Mouse (Mus musculus): ENCODE results near the gene Zp2. TPM values are rescaled to one million over a fixed set of nuclear protein-coding genes. Genes with fewer than 3 reads are reported as not detected.

The Zp2 gene
- polyA plus RNA-seq (2014; fragmentation: Nextera tagmentation; extraction: Ambion mirVana): not detected in 2 replicates

GRCm38 (mm10) chr7:120145191-120145590 is at the start of gene Zp2:
TSS of gene Zp2 (minus strand) at chr7:120145291.
- Histone ChIP-seq H3K4me1 (ENCODE audit: control insufficient read depth, insufficient read depth, low read length) (no peaks in the 10 kb centered on the region), H3K27me3 (ENCODE audit: control insufficient read depth, insufficient read depth, low read length) (no peaks in the 10 kb centered on the region), H3K9me3 (ENCODE audit: control insufficient read depth, low read length) (no peaks in the 10 kb centered on the region), H3K4me2 (ENCODE audit: low read depth, severe bottlenecking) (no peak within 1 kb of the TSS), H3K36me3 (ENCODE audit: control insufficient read depth, insufficient read depth, low read length) (no peaks in the 10 kb centered on the region), H3K27ac (replicated peaks; ENCODE audit: low read depth, low read length) (no peak within 1 kb of the TSS), H3K4me3 (ENCODE audit: low read depth, low read length) (no peak within 1 kb of the TSS), H3K9ac (ENCODE audit: low read length) (no peak within 1 kb of the TSS)
- ATAC-seq (ENCODE audit: insufficient number of reproducible peaks, low FRiP score, low TSS enrichment, low read depth) (no peak), DNase-seq (ENCODE audit: low spot score) (no peak)
- 73% methylated on average over 9 of the region's 9 CpGs for WGBS

DNA sequence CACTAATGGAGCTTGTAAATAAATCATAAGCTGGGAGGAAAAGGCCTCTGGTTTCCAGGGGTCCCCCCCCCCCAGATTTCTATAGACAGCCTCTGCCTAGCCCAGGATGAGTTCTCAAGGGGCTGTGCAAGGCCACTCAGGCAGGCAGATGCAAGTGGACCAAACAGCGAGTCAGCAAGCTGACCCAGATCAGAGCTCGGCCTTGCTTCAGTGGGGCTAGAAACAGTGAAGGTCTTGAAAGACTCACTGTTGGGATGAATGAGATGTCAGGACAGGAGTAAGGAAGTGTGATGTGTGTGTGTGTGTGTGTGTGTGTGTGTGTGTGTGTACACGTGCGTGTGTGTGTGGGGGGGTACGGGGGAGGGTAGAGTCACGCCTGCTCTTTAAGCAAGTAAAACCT is 47.7 kb upstream of the Zp2 start:
- WGBS: 89% methylated on average over 6 of the region's 6 CpGs
- no peaks in the 10 kb centered on the region for H3K27me3 ChIP-seq (ENCODE audit: control insufficient read depth, insufficient read depth, low read length)
- H3K4me3 ChIP-seq (ENCODE audit: low read depth, low read length): no peak overlapping the region
- no peak overlapping the region for H3K4me2 ChIP-seq (ENCODE audit: low read depth, severe bottlenecking)
- no peak overlapping the region for H3K27ac ChIP-seq (replicated peaks; ENCODE audit: low read depth, low read length)
- no peaks in the 10 kb centered on the region for H3K4me1 ChIP-seq (ENCODE audit: control insufficient read depth, insufficient read depth, low read length)
- no peak for DNase-seq (ENCODE audit: low spot score)
- no peak for ATAC-seq (ENCODE audit: insufficient number of reproducible peaks, low FRiP score, low TSS enrichment, low read depth)
- no peaks in the 10 kb centered on the region for H3K9me3 ChIP-seq (ENCODE audit: control insufficient read depth, low read length)
- H3K9ac ChIP-seq (ENCODE audit: low read length): no peak overlapping the region
- H3K36me3 ChIP-seq (ENCODE audit: control insufficient read depth, insufficient read depth, low read length): no peaks in the 10 kb centered on the region

DNA sequence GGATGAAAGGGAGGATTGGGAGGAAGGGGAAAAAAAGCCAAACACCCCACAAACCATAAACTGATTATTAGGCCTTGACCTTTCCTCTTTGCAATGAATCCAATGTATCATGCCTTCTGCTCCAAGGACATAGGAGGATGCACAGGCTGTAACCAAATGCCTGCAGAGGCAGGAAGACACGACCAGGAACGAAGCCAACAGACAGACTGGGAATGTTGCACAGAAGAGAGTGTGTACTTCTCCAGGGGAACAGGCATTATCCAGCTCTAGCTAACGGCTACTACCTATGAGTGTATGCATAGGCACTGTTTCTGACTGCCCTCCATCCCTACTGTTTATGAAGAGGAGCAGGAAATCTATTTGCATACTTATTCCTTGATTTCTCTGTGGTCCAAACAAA is 47.1 kb upstream of the Zp2 start:
- Histone ChIP-seq H3K36me3 (ENCODE audit: control insufficient read depth, insufficient read depth, low read length) (no peaks in the 10 kb centered on the region), H3K9me3 (ENCODE audit: control insufficient read depth, low read length) (no peaks in the 10 kb centered on the region), H3K4me3 (ENCODE audit: low read depth, low read length) (no peak overlapping the region), H3K9ac (ENCODE audit: low read length) (no peak overlapping the region), H3K4me2 (ENCODE audit: low read depth, severe bottlenecking) (no peak overlapping the region), H3K27ac (replicated peaks; ENCODE audit: low read depth, low read length) (no peak overlapping the region), H3K4me1 (ENCODE audit: control insufficient read depth, insufficient read depth, low read length) (no peaks in the 10 kb centered on the region), H3K27me3 (ENCODE audit: control insufficient read depth, insufficient read depth, low read length) (no peaks in the 10 kb centered on the region)
- 58% methylated on average over 3 of the region's 3 CpGs for WGBS
- ATAC-seq (ENCODE audit: insufficient number of reproducible peaks, low FRiP score, low TSS enrichment, low read depth): no peak
- no peak for DNase-seq (ENCODE audit: low spot score)

DNA sequence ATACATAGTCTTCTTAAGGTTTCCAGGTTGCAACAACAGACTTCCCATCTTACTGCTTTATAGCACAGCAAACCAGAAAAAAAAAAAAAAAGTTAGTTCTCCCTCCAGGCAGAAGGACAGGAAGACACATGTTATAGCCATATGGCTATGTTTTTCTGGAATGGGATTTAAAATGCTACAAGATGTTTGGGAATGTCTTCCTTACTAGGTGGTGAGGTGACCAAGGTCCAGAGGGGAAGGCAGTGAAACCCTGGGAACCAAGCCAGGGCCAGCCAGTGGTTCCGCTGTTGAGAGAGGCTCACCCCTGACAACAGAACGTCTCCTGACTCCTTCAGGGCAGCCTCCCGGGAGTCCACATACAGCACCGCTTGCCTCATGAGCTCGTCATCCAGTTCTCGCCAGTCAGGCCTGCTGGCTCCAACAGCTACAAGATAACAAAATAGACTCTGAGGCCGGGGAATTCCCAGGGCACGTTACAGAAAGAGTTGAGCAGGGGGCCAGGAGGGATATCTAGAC is 45.1 kb upstream of the Zp2 start:
- no peak overlapping the region for H3K9ac ChIP-seq (ENCODE audit: low read length)
- H3K9me3 ChIP-seq (ENCODE audit: control insufficient read depth, low read length): no peaks in the 10 kb centered on the region
- H3K4me3 ChIP-seq (ENCODE audit: low read depth, low read length): no peak overlapping the region
- no peaks in the 10 kb centered on the region for H3K36me3 ChIP-seq (ENCODE audit: control insufficient read depth, insufficient read depth, low read length)
- H3K27ac ChIP-seq (replicated peaks; ENCODE audit: low read depth, low read length): no peak overlapping the region
- no peaks in the 10 kb centered on the region for H3K4me1 ChIP-seq (ENCODE audit: control insufficient read depth, insufficient read depth, low read length)
- no peak overlapping the region for H3K4me2 ChIP-seq (ENCODE audit: low read depth, severe bottlenecking)
- no peak for ATAC-seq (ENCODE audit: insufficient number of reproducible peaks, low FRiP score, low TSS enrichment, low read depth)
- DNase-seq (ENCODE audit: low spot score): no peak
- H3K27me3 ChIP-seq (ENCODE audit: control insufficient read depth, insufficient read depth, low read length): no peaks in the 10 kb centered on the region
- 71% methylated on average over 8 of the region's 8 CpGs for WGBS

DNA sequence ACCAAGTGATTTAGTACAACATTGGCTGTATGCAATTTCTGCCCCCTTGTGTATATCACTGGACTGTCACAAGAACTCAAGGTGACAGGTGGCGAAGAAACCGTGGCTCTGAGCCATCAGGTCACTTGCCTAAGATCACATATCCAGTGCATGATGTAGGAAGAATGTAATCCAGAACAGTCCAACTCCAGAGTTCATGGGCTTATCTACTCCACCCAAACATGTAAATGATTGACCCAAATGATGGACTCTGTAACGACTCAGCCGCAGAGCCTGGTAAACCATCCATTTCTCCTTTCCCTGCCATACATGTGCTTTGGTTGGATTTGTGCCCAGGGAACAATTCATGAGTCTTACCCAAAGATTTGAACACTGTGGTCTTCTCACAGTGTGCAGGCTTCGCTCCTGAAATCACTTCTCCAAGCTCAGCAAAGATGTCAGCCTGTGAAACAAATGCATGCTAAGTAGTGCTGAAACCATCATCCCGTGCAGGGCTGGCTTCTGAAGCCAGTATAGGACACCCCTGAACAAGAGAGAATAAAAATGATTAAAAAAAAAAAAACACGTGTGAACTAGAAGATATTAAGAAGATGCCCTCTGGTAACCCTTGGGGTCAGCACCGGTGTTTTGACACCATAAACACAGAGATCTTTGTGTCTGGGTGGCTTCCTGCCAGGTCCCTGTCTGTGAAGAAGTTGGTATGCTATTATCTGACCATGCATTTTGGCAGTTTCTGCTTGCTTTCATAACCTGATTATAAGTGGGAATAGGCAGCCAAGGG is 44.5 kb upstream of the Zp2 start:
- no peaks in the 10 kb centered on the region for H3K9me3 ChIP-seq (ENCODE audit: control insufficient read depth, low read length)
- no peak overlapping the region for H3K4me2 ChIP-seq (ENCODE audit: low read depth, severe bottlenecking)
- H3K36me3 ChIP-seq (ENCODE audit: control insufficient read depth, insufficient read depth, low read length): no peaks in the 10 kb centered on the region
- DNase-seq (ENCODE audit: low spot score) (no peak), ATAC-seq (ENCODE audit: insufficient number of reproducible peaks, low FRiP score, low TSS enrichment, low read depth) (no peak)
- no peak overlapping the region for H3K9ac ChIP-seq (ENCODE audit: low read length)
- no peak overlapping the region for H3K27ac ChIP-seq (replicated peaks; ENCODE audit: low read depth, low read length)
- H3K27me3 ChIP-seq (ENCODE audit: control insufficient read depth, insufficient read depth, low read length): no peaks in the 10 kb centered on the region
- H3K4me1 ChIP-seq (ENCODE audit: control insufficient read depth, insufficient read depth, low read length): no peaks in the 10 kb centered on the region
- WGBS: 85% methylated on average over 8 of the region's 8 CpGs
- H3K4me3 ChIP-seq (ENCODE audit: low read depth, low read length): no peak overlapping the region

DNA sequence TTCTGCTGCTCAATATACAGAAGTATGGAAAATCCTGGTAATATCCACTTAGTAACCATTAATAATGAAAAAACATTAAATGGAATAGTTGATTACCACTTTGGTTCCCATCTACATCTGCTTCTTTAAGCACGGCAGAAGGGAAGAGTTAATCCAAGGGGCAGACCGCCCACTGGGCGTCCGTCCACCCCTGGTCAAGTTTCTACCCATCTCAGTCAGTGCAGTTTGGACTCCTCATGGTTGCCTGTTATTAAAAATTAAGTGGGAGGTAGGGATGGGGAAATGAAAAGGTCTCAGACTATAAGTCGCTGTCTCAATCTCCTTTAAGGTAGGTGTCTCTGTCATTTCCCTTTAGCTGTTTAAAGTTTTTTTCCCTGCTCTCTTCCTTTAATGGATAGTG is 43.9 kb upstream of the Zp2 start:
- H3K9ac ChIP-seq (ENCODE audit: low read length): no peak overlapping the region
- no peaks in the 10 kb centered on the region for H3K27me3 ChIP-seq (ENCODE audit: control insufficient read depth, insufficient read depth, low read length)
- no peak overlapping the region for H3K4me3 ChIP-seq (ENCODE audit: low read depth, low read length)
- no peak overlapping the region for H3K27ac ChIP-seq (replicated peaks; ENCODE audit: low read depth, low read length)
- H3K9me3 ChIP-seq (ENCODE audit: control insufficient read depth, low read length): no peaks in the 10 kb centered on the region
- 87% methylated on average over 5 of the region's 5 CpGs for WGBS
- no peaks in the 10 kb centered on the region for H3K4me1 ChIP-seq (ENCODE audit: control insufficient read depth, insufficient read depth, low read length)
- H3K4me2 ChIP-seq (ENCODE audit: low read depth, severe bottlenecking): no peak overlapping the region
- ATAC-seq (ENCODE audit: insufficient number of reproducible peaks, low FRiP score, low TSS enrichment, low read depth) (no peak), DNase-seq (ENCODE audit: low spot score) (no peak)
- H3K36me3 ChIP-seq (ENCODE audit: control insufficient read depth, insufficient read depth, low read length): no peaks in the 10 kb centered on the region

DNA sequence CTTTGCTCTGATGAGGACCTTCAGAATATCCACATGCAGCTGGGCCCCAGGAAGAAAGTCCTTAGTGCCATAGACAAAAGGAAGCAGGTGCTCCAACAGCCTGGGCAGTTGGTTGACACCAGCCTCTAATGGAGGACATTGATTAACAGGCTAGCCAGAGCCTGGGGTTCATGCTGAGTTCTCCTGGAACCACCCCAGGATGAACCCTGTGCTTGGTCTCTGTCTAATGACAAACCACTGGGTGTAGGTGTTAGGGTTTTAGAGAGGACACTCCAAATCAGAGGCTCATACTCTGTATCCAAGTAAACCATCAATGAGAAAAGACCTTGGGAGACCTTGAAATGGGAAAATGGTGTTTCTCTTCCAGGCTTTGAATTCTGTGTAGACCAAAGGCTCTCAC is 37.8 kb upstream of the Zp2 start:
- Histone ChIP-seq H3K9me3 (ENCODE audit: control insufficient read depth, low read length) (no peaks in the 10 kb centered on the region), H3K4me2 (ENCODE audit: low read depth, severe bottlenecking) (no peak overlapping the region), H3K27me3 (ENCODE audit: control insufficient read depth, insufficient read depth, low read length) (no peaks in the 10 kb centered on the region), H3K36me3 (ENCODE audit: control insufficient read depth, insufficient read depth, low read length) (no peaks in the 10 kb centered on the region), H3K27ac (replicated peaks; ENCODE audit: low read depth, low read length) (no peak overlapping the region), H3K9ac (ENCODE audit: low read length) (no peak overlapping the region), H3K4me1 (ENCODE audit: control insufficient read depth, insufficient read depth, low read length) (no peaks in the 10 kb centered on the region), H3K4me3 (ENCODE audit: low read depth, low read length) (no peak overlapping the region)
- DNase-seq (ENCODE audit: low spot score) (no peak), ATAC-seq (ENCODE audit: insufficient number of reproducible peaks, low FRiP score, low TSS enrichment, low read depth) (no peak)

DNA sequence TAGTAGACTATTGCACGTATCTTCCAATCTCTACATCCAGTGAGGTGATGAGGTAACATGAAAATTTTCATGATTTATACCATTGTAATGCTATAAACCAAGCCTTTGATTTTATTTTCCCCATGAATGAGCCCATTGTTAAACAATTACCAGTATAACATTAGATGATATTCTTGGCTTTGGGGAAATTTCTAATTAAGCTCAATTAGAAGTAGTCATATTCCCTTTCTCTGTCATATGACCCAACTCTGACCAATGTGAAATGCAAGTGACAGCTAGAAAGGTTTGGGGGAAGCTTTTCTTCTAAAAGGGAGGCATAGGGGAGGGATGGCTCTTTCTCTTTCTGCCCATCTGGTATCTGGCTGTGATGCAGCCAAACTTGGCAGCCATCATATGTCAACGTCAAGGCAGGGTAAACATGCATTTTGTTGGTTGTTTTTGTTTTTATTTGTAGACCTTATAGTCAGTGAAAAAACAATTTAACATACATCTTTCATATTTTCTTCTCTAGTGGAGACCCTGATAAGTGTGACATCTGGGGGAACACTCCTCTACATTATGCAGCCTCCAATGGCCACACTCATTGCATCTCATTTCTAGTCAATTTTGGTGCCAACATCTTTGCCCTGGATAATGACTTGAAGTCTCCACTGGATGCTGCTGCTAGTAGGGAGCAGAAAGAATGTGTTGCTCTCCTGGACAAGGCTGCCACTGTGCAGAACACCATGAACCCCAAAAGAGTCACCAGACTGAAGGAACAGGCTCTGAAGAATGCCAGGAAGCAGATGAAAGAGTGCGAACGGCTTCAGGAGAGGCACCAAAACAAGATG is 36.5 kb upstream of the Zp2 start:
- Histone ChIP-seq H3K9me3 (ENCODE audit: control insufficient read depth, low read length) (no peaks in the 10 kb centered on the region), H3K4me3 (ENCODE audit: low read depth, low read length) (no peak overlapping the region), H3K4me1 (ENCODE audit: control insufficient read depth, insufficient read depth, low read length) (no peaks in the 10 kb centered on the region), H3K27me3 (ENCODE audit: control insufficient read depth, insufficient read depth, low read length) (no peaks in the 10 kb centered on the region), H3K4me2 (ENCODE audit: low read depth, severe bottlenecking) (no peak overlapping the region), H3K36me3 (ENCODE audit: control insufficient read depth, insufficient read depth, low read length) (no peaks in the 10 kb centered on the region), H3K27ac (replicated peaks; ENCODE audit: low read depth, low read length) (no peak overlapping the region), H3K9ac (ENCODE audit: low read length) (no peak overlapping the region)
- DNase-seq (ENCODE audit: low spot score) (no peak), ATAC-seq (ENCODE audit: insufficient number of reproducible peaks, low FRiP score, low TSS enrichment, low read depth) (no peak)
- WGBS: 93% methylated on average over 4 of the region's 4 CpGs

Measured in limb, embryonic 11.5 days (tissue).